Mouse (Mus musculus) CH12.LX (cell line): ENCODE data around the gene Nsf.

Experiments used
- E2F4 ChIP-seq: IDR thresholded peaks from 2 replicates; pipeline ENCODE4 v1.6.1; 2011; ENCODE audit warnings: low read depth, low read length, improper control_type of control experiment; ENCODE audit not compliant: insufficient replicate concordance
- KAT2A ChIP-seq: IDR thresholded peaks from 2 replicates; pipeline ENCODE4 v1.6.1; 2012; ENCODE audit warnings: low read length, improper control_type of control experiment, inconsistent platforms; ENCODE audit not compliant: insufficient replicate concordance

GRCm38 (mm10) chr11:103905506-103905905 is 48.4 kb downstream of the Nsf start:
- TF ChIP-seq E2F4: no peak
- no peak for TF ChIP-seq KAT2A
